Mouse (Mus musculus): ENCODE data around the gene Lztr1. TPM values are rescaled to one million over a fixed set of nuclear protein-coding genes. Genes with fewer than 3 reads are reported as not detected.

Gene Lztr1
- total RNA-seq (2023): 10 to 100 TPM; 79.2 to 84.3 TPM

GRCm38 (mm10) chr16:17508546-17509239 lies at the start of gene Lztr1:
Gene Lztr1, plus strand, starts transcription at chr16:17508688.

GRCm38 (mm10) chr16:17489469-17490111 lies 18.9 kb upstream of the Lztr1 start, which contains the start of gene Aifm3:
Gene Aifm3, plus strand, starts transcription at chr16:17489611.

GRCm38 (mm10) chr16:17530640-17531288 lies 22.3 kb downstream of the Lztr1 start, which contains the start of gene Thap7:
Gene Thap7, minus strand, starts transcription at chr16:17531136.

GRCm38 (mm10) chr16:17561128-17561750 lies 52.8 kb downstream of the Lztr1 start, which contains the start of gene Lrrc74b:
Gene Lrrc74b, minus strand, starts transcription at chr16:17561247.

GRCm38 (mm10) chr16:17561751-17562208 lies 53.3 kb downstream of the Lztr1 start, which contains the start of gene P2rx6:
Gene P2rx6, plus strand, starts transcription at chr16:17561885.

Other genes starting within 250 kb of the Lztr1 start
- gene Tmem191c, start 232.6 kb upstream of the Lztr1 start, total RNA-seq (2023): 10 to 100 TPM; 29.1 to 30.4 TPM
- not detected for gene Serpind1, start 177.3 kb upstream of the Lztr1 start, total RNA-seq (2023)
- gene Snap29, start 102.7 kb upstream of the Lztr1 start, total RNA-seq (2023): 10 to 100 TPM; 18.6 to 23.2 TPM
- 100 to 1,000 TPM; 120 to 132 TPM for gene Pi4ka, start 102.4 kb upstream of the Lztr1 start, total RNA-seq (2023)
- gene Crkl, start 56.7 kb upstream of the Lztr1 start, total RNA-seq (2023): 10 to 100 TPM; 51.8 to 59.1 TPM
- not detected for gene Aifm3, start 19.1 kb upstream of the Lztr1 start, total RNA-seq (2023)
- 10 to 100 TPM; 36.6 to 37.3 TPM for gene Thap7, start 22.4 kb downstream of the Lztr1 start, total RNA-seq (2023)
- gene Lrrc74b, start 52.6 kb downstream of the Lztr1 start, total RNA-seq (2023): not detected
- not detected for gene P2rx6, start 53.2 kb downstream of the Lztr1 start, total RNA-seq (2023)
- gene Slc7a4, start 74.5 kb downstream of the Lztr1 start, total RNA-seq (2023): under 1 TPM in 1 of 2 experiments, not detected in 1; 0.77 TPM
- gene Smpd4, start 110.7 kb downstream of the Lztr1 start, total RNA-seq (2023): 10 to 100 TPM; 52.6 to 55.9 TPM
- gene Ccdc74a, start 137.8 kb downstream of the Lztr1 start, total RNA-seq (2023): 1 to 10 TPM in 1 of 2 experiments, not detected in 1; 1.3 TPM
- 100 to 1,000 TPM; 145 to 163 TPM for gene Med15, start 224.2 kb downstream of the Lztr1 start, total RNA-seq (2023)